Mouse (Mus musculus) ovary, postnatal 10 days (tissue): ENCODE results near the gene Mospd2.
A peak's percentile ranks its signal among the peaks of the same experiment; 100 is the strongest.

Experiments used
- DNase-seq: peaks from one replicate; pipeline ENCODE4 v3.0.0; 2022; ENCODE audit warnings: low spot score

The Mospd2 gene

DNA sequence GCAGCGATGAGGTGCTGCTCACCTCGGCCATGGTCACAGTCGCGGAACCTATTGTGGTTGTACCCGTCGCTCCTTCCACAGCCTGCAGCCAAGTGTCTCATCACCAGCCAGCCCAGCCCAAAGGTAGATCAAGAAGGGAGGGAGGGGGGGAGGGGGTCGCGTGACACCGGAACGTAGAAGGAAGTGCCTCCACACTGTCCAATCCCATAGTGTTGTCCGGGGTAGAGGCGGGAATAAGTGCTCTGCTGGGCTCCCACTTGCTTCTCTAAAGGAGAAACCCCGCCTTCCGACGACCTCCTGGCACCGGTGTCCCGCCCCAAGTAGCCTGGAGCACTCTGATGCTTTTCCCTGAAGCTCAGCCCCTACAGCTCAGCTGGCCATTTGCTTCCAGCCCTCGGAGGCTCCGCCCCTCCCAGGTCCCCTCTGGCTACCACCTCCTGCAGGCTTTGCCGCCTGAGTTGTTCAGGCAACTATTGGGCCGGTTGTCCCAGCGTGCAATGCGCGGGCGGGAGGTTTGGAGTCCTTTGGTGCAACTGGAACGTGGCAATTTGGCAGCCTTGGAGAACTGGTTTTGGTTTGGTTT is at the start of gene Mospd2, which contains the start of gene Fancb:
Gene Mospd2, minus strand, starts transcription at position 183 of the 583 bp plus-strand sequence.
Gene Fancb, plus strand, starts transcription at position 400 of the 583 bp plus-strand sequence.
- peak; percentile 36 for DNase-seq

DNA sequence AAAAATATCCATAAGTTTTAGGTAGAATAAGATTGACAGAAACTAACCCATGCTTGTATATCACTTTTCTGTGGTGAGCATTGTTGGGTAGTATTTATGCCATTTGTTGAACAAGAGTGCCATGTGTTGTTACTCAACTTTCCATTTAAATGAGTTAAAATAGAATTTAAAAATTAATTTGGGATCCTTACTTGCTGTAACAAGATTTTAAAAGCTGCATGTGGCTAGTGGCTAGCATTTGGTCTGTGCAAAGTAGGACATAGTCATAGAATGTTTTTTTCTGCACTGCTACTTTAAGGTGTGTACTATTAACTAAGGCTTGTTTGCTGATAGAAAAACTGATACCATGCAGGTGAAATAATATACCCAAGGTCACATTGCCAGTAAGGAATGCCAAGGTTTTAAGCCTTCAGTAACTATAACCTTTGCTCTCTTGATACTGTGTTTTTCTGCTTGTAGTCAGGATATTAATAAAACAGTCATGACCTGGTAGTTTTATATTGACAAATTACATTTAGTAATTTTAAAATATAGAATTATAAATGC is 24.7 kb upstream of the Mospd2 start, which contains the start of gene Gm17604:
Gene Gm17604, minus strand, starts transcription at position 51 of the 546 bp plus-strand sequence.
- no peak for DNase-seq

DNA sequence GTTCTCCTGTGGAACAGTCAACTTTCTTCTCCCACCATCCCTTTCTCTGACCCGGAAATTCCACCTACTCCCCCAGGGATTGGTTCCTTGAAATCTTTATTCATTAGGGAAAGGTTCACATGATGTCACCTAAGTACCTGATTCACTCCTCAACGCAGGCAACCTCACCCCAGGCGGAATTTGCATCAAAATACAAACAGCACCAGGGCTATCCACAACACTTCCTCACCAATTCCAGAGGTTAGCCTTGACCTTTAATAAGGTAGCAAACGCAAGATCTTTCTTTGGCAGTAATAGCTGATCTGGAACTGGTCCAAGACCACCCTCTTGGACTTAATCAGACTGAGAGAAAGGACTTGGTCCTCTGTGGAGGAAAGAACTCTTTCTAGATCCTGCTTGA is 23.0 kb upstream of the Mospd2 start:
- no peak for DNase-seq

DNA sequence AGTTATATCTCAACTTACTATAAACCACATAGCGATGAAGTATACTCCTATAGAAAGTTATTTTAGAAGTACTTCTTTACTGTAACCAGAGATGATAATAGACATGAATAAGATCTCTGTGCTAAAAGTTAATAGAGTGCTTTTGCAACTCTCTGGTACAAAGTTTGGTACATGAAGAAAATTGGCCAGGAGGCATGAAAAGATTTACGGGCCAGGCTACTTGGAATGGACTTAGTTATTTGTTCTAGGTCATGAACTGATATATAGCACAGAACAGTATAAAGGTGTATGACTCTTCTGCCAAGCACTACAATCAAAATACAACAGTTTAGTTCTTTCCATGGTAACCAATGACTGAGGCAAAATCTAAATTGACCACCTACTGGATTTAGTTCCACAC is 1.3 kb downstream of the Mospd2 start:
- no peak for DNase-seq

DNA sequence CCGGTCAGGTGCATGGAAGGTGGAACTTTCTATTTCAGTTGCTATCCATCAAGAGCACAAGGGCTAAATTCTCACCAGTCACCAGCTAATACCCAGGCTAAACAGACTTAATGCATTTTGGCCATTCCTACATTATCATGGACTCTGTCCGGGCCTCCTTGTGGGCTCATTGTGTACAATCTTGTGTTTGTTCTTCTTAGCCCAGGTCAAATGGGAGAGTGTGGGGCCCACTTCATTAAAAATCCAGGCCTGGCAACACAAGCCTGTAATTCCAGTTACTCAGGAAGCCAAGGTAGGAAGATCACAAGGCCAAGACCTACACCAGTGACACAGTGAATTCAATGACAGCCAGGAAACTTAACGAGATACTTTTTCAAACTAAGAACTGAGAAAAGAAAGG is 9.0 kb downstream of the Mospd2 start:
- DNase-seq = no peak

DNA sequence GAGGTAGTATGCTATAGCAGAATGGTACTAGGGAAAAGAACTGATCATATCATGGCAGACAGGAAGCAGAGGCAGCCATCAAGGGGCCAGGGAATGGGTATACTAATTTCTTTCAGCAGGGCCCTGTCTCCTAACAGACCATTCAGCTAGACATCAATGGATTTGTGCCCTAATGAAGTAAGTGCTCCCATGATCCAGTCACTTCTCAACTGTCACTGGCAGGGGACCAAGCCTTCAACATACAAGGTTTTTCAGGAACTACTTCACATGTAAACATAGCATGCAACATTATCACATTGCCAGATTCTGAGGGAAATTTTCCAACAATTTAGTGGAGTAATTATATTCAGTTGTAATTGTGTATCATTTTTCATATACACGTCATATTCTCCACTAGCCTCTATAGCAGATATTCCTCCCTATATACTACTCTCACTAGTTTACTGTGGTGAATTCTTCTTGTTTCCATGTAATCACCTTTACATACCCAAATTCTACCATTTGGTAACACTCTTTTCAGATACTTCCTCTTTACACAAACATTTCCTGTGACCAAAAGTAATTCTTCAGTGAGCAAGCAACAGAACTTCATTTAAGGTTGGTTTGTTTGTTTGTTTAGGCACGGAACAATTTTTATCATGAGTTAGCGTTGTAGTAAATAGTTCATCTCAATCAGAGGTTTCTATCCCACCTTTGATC is 14.3 kb downstream of the Mospd2 start:
- no peak for DNase-seq

DNA sequence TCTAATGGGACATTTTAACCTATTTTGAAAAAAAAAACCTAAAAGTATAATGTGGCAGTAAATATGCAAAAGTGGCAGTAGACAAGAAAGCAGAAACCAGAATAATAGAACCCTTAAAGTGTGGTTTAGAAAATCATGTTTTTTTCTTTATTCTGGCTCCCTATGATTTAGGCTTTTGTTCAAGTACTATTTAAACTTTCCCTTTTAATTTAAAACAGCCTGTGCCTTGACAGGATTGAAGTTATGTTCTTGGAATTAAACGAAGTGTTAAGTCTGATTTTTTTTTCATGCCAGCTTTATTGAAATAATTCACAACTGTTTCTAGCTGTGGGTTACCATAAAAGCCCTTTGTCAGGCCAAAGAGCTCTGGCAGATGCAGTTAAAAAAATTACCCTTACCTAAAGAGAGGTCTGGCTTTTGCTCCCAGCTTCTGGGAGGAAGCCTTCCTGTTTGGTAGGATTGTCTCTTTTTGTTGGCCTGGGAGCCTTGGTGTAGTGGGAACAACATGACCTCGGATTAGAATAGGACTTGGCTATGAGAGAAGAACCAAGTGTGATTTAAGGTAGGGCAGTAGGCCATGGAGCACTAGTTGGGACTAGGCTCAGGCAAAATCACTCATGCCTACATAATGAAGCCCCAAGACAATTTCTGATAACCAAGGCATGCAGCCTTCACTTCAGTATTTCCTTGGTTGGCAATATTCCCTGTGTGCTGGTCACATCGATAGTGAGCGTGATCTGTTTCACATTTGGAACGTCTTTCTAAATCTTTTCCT is 27.4 kb downstream of the Mospd2 start:
- no peak for DNase-seq

DNA sequence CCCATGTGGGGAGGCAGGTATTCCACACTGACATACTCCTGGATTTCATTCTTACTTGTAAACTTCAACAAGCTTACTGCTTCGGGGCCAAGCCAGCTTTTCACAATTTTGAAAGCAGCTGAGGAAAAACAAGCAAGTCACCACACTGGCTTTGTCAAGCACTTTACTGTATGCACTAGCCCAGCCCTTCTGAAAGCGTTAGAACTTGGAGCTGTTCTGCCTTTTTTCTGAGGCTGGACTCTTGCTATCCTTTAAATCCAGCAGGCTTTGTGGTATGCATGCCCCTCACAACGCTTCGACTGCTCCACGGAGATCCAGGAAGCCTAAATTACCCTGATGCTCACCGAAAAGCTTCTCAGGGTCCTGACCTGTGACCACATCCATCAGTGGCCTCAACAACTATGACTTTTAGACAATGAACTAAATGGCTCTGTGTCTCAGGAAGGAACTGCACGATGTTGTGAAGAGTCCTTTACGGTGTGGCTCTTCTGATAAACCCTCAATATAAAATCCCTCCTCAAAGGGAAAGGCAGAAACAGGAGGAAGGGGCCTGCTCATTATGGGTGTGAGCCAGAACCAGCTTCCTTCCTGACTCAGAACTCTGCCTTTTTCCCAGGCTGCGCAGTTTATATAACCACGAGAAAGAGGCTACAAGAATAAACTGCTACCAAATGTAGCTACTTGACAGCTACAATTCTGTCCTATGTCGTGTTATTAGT is 28.2 kb downstream of the Mospd2 start:
- DNase-seq = no peak

DNA sequence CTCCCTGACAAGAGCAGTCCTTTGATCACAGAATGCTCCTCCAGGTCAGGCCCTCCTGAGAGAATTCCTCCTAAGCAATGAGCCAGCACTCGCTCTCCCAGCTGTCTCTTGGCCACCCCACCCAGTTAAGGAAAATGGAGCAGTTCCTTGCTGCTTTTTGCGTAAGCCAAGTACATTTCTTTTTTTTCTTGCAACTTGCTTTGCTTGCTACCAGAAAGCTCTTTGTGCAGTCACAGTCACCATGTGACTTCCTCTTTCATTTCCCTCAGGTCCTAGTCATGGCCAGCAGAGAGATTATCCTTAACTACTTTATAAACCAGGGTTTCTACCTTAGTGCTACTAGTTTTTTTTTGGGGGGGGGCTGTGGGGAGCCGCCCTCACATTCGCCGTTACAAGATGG is 38.6 kb downstream of the Mospd2 start:
- DNase-seq = no peak

DNA sequence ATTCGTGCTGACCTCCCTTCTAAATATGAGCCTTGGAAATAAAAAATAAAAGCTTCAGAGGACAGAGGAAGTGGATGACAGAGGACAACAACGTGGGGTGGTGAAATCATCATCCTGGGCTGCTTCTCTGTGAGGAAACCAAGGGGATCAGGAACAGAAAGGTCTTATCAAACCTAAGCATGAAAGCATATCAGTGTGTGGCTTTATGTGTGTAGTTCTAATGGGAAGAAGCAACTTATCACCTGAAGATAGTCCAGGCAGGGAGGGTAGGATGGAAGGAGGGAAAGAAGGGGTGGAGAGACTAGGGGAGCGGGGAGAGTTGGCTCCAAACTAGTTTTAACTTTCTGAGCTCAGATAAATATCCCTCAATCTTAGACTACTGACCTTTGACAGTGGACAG is 67.2 kb downstream of the Mospd2 start:
- no peak for DNase-seq

DNA sequence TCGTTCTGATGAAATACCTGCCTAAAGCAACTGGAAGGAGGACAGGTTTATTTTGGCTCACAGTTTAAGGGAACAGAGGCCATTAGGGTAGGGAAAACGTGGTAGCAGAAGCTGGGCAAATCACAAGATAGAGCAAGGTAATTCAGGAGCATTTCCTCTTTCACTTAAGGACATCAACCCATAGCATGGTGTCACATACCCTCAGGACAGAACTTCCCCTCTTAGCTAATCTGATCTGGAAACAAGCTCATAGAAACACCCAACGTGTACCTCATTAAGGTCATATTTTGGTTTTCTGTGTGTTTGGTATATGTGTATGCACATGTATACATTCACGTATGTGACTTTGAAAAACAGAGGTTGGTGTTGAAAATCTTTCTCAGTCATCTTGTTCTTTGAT is 68.0 kb downstream of the Mospd2 start:
- DNase-seq = no peak

DNA sequence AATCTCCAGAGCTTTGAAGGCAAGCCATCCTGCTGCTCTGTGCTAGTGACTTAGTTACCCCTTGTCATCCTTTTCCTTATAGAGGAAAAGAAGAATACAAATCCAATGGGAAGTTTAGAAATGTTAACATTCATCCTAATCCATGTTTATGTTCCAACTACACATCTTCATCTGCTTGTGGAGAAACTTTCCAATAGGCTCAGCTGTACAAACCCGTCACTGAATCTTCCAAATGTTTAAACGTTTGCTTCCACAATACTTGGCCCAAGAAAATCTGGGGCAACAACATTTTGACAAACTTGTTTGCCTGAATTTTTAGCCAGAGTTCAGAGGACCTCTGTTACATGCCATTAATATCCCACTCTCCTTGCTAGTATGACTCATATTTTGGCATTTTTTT is 78.3 kb downstream of the Mospd2 start:
- DNase-seq = no peak

DNA sequence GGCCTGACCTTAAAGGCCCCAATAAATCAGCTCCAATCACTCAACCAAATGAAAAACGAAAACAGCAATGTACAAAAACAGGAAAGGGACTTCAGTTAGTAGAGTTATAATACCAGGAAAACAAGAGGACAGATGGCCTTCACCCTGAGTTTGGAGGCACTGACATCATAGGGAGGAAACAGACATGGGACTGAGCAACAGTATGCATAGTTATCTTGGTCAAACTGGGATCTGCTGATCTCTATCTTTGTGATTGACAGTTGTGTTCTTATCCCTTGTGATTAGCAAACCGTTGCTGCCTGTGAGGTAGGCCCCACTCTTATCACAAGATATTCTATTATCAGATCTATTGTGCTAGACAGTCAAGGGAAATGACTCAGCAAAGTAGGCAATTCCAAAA is 80.4 kb downstream of the Mospd2 start:
- no peak for DNase-seq

DNA sequence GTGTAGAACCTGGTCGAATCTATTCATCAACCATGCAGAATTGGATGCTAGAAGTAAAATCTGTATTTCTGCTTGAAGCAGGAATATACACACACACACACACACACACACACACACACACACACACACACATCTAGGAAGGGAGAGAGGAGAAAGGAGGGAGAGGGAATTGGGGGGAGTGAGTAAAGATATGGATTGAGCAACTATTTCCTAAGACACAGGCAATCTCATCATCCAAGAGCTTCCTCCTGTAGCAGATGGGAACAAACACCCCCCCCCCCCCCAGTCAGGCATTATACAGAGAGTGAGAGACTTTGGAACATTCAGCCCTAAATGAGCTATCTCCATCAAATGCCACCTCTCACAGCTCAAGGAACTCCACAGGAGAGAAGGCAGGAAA is 93.9 kb downstream of the Mospd2 start:
- no peak for DNase-seq
